Mouse (Mus musculus) liver, adult 2 months (tissue): ENCODE measurements around the gene 4930579F01Rik.

Source experiments
- CTCF ChIP-seq: fragments of 200-500 bp; IDR thresholded peaks from 2 replicates; pipeline ENCODE4 v1.5.1; 2011; ENCODE audit warnings: low read depth, low read length, control low read depth
- POLR2A ChIP-seq: fragments of 200-500 bp; IDR thresholded peaks from 2 replicates; pipeline ENCODE4 v1.6.1; 2011; ENCODE audit warnings: low read length, control low read depth; ENCODE audit not compliant: insufficient read depth; ENCODE audit errors: extremely low read depth

DNA sequence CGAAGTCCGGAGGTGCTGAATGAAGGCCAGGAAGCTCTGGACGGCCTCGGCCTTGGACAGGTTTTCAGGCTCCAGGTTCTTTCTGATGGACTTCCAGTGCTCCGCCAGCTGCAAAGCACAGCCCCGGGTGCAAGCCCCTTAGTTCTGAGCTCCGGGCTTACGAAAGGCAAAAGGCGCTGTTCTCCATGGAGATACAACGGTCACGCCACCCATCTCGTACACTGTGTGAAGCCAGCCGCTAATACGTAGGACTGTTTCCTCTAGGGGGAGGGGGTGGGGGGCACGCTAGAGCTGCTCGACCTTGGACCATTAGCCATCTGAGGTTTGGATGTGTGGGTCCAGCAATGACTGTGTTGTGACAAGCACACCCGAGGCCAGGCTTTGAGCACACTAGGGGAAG is 79.5 kb downstream of the 4930579F01Rik start:
- TF ChIP-seq POLR2A (no peak), CTCF (no peak)
